Mouse (Mus musculus): ENCODE measurements around the gene 5730507C01Rik. TPM values are rescaled to one million over a fixed set of nuclear protein-coding genes. Genes with fewer than 3 reads are reported as not detected.
"Not testable (repeated sequence)": the region's sequence is repeated elsewhere in the genome, so short reads cannot be mapped to it uniquely, and the experiment has no call there.

5730507C01Rik gene
- total RNA-seq (2014; fragmentation: Nextera tagmentation) (not detected in 2 replicates), total RNA-seq (2017) (not detected in 2 replicates)

GRCm38 (mm10) chr12:18514171-18514570, at the start of gene 5730507C01Rik:
Gene 5730507C01Rik (plus strand): TSS chr12:18514510.
- ATAC-seq (replicated peaks; ENCODE audit: low FRiP score, low TSS enrichment, poor library complexity, severe bottlenecking) = no peak

GRCm38 (mm10) chr12:18514616-18515015, 306 bp downstream of the 5730507C01Rik start:
- ATAC-seq (replicated peaks; ENCODE audit: low FRiP score, low TSS enrichment, poor library complexity, severe bottlenecking) = not testable (repeated sequence)

DNA sequence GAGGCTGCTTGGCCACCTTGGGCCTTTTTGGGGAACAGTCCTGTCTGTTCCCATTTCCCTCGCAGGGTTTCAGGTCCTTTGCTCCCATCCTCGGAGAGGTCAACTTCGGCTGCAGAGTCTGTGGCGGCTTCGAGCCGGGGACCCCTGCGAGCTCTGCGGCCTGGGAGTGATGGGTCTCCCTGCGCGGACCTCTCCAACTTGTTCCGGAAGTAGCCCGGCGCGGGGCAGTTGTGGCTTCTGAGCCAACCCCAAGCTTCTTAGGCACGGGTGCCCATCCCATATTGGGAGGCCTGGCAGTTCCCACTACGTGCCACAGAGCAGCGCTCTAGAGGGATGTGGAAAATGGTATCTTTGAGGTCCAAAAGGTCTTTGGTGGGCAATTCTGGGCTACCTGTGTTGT, 767 bp downstream of the 5730507C01Rik start:
- ATAC-seq (replicated peaks; ENCODE audit: low FRiP score, low TSS enrichment, poor library complexity, severe bottlenecking) = not testable (repeated sequence)

Measured in megakaryocyte-erythroid progenitor cell, adult 5-6 weeks (primary cell).